Mouse (Mus musculus) liver, postnatal 0 days (tissue): Measurements from ENCODE around the gene Gm340. TPM values are rescaled to one million over a fixed set of nuclear protein-coding genes. Genes with fewer than 3 reads are reported as not detected.

Source experiments
- ATAC-seq: fragments of 200-750 bp; cut with Nextera tagmentation; 2 replicates; pipeline ENCODE4 v1.8.0; 2017; ENCODE audit warnings: mild to moderate bottlenecking, moderate library complexity
- DNase-seq: peaks from one replicate; pipeline ENCODE4 v3.0.0-alpha.2; 2016
- H3K27ac ChIP-seq: fragments of 300-500 bp; sonication (generic); 2 replicates; pipeline ENCODE4 v1.5.1; 2014; ENCODE audit warnings: antibody characterized with exemption, moderate library complexity, mild to moderate bottlenecking, low read depth
- H3K27me3 ChIP-seq: fragments of 300-500 bp; sonication (generic); 2 replicates; pipeline ENCODE4 v1.6.1; 2014; ENCODE audit warnings: low read length, control low read depth, mixed read lengths; ENCODE audit not compliant: insufficient read depth
- H3K36me3 ChIP-seq: fragments of 300-500 bp; sonication (generic); replicated peaks from 2 replicates; pipeline ENCODE4 v1.6.1; 2014; ENCODE audit warnings: mild to moderate bottlenecking, control low read depth, low read length, moderate library complexity, mixed read lengths; ENCODE audit not compliant: insufficient read depth
- H3K4me1 ChIP-seq: fragments of 300-500 bp; sonication (generic); 2 replicates; pipeline ENCODE4 v1.6.1; 2014; ENCODE audit warnings: antibody characterized with exemption, mild to moderate bottlenecking, control low read depth; ENCODE audit not compliant: insufficient read depth
- H3K4me2 ChIP-seq: fragments of 300-500 bp; sonication (generic); 2 replicates; pipeline ENCODE4 v1.6.1; 2014; ENCODE audit warnings: low read depth, mild to moderate bottlenecking, low read length, moderate library complexity, mixed read lengths
- H3K4me3 ChIP-seq: fragments of 300-500 bp; sonication (generic); 2 replicates; pipeline ENCODE4 v1.5.1; 2014; ENCODE audit warnings: low read depth, low read length
- H3K9ac ChIP-seq: fragments of 300-500 bp; sonication (generic); replicated peaks from 2 replicates; pipeline ENCODE4 v1.6.1; 2014; ENCODE audit warnings: mild to moderate bottlenecking, moderate library complexity
- H3K9me3 ChIP-seq: fragments of 300-500 bp; sonication (generic); 2 replicates; pipeline ENCODE4 v1.6.1; 2016; ENCODE audit warnings: mild to moderate bottlenecking, control low read depth, low read length, mixed read lengths
- CTCF ChIP-seq: sonication (generic); IDR thresholded peaks from 2 replicates; pipeline ENCODE4 v1.5.1; 2016; ENCODE audit warnings: antibody characterized with exemption, low read depth
- EP300 ChIP-seq: IDR thresholded peaks from 2 replicates; pipeline ENCODE4 v1.6.1; 2016; ENCODE audit warnings: antibody characterized with exemption, low read depth, mild to moderate bottlenecking
- WGBS: fragments of 180-500 bp; shearing (Covaris S2); extraction: QIAGEN DNeasy Blood & Tissue Kit; methylation state at CpG from one replicate; pipeline ENCODE4 v1.1.7; 2014; ENCODE audit not compliant: insufficient replicate concordance; 5-methylcytosine and 5-hydroxymethylcytosine counted together
- polyA plus RNA-seq: library from polyadenylated mRNA; unstranded; fragments of >200 nt; fragmentation: Nextera tagmentation; extraction: Ambion mirVana; gene quantifications from 2 replicates; pipeline ENCODE4 v1.2.1, GENCODE M21; 2015

The Gm340 gene
- polyA plus RNA-seq, 1 experiment from 2014 or later: 0.86 TPM

GRCm38 (mm10) chr19:41606208-41606987 lies 24.2 kb downstream of the Gm340 start:
- Histone ChIP-seq H3K4me1 (peaks cover 3% of the 10 kb centered on the region; the same call in 1 of the 2 replicates), H3K9me3 (no peaks in the 10 kb centered on the region), H3K4me3 (no peak overlapping the region), H3K27ac (no peak overlapping the region), H3K9ac (0 out of 2 replicates have a peak overlapping the region, but pooled peaks have one; percentile 4), H3K36me3 (no peaks in the 10 kb centered on the region), H3K4me2 (no peak overlapping the region), H3K27me3 (no peaks in the 10 kb centered on the region)
- peak; percentile 71 for DNase-seq
- TF ChIP-seq CTCF (no peak), EP300 (no peak)
- ATAC-seq: peak; percentile 62
- WGBS: 77% methylated on average over 10 of the region's 10 CpGs

- Histone ChIP-seq H3K27me3 (no peaks in the 10 kb centered on the region), H3K9ac (no peak overlapping the region), H3K4me2 (no peak overlapping the region), H3K4me1 (no peaks in the 10 kb centered on the region), H3K27ac (no peak overlapping the region), H3K4me3 (no peak overlapping the region), H3K36me3 (no peaks in the 10 kb centered on the region), H3K9me3 (no peaks in the 10 kb centered on the region)
- TF ChIP-seq EP300 (no peak), CTCF (no peak)
- no peak for ATAC-seq
- no peak for DNase-seq
- 58% methylated on average over 6 of the region's 6 CpGs for WGBS
Measured at GRCm38 (mm10) chr19:41611683-41612082, 29.5 kb downstream of the Gm340 start.

GRCm38 (mm10) chr19:41613325-41614087 lies 31.3 kb downstream of the Gm340 start:
- no peaks in the 10 kb centered on the region for H3K27me3 ChIP-seq
- peak overlapping the region; percentile 4; the same call in 1 of the 2 replicates for H3K27ac ChIP-seq
- DNase-seq: no peak
- H3K4me3 ChIP-seq: no peak overlapping the region
- no peaks in the 10 kb centered on the region for H3K36me3 ChIP-seq
- TF ChIP-seq CTCF: no peak
- no peak for TF ChIP-seq EP300
- H3K4me2 ChIP-seq: no peak overlapping the region
- no peak overlapping the region for H3K9ac ChIP-seq
- no peaks in the 10 kb centered on the region for H3K9me3 ChIP-seq
- no peak for ATAC-seq
- 57% methylated on average over 16 of the region's 16 CpGs for WGBS
- no peaks in the 10 kb centered on the region for H3K4me1 ChIP-seq

GRCm38 (mm10) chr19:41615606-41616224 lies 33.5 kb downstream of the Gm340 start:
- DNase-seq: peak; percentile 60
- no peaks in the 10 kb centered on the region for H3K36me3 ChIP-seq
- H3K9ac ChIP-seq: no peak overlapping the region
- H3K27me3 ChIP-seq: no peaks in the 10 kb centered on the region
- peak; percentile 72 for ATAC-seq
- H3K4me3 ChIP-seq: no peak overlapping the region
- H3K27ac ChIP-seq: peak overlapping the region; percentile 64
- no peaks in the 10 kb centered on the region for H3K4me1 ChIP-seq
- TF ChIP-seq CTCF (0 out of 2 replicates have a peak, but pooled peaks have one; percentile 6), EP300 (no peak)
- WGBS: 55% methylated on average over 11 of the region's 11 CpGs
- H3K4me2 ChIP-seq: no peak overlapping the region
- no peaks in the 10 kb centered on the region for H3K9me3 ChIP-seq

GRCm38 (mm10) chr19:41616274-41616673 lies 34.1 kb downstream of the Gm340 start:
- no peaks in the 10 kb centered on the region for H3K27me3 ChIP-seq
- DNase-seq (no peak), ATAC-seq (no peak)
- TF ChIP-seq EP300: no peak
- TF ChIP-seq CTCF: no peak
- H3K9ac ChIP-seq: no peak overlapping the region
- no peaks in the 10 kb centered on the region for H3K4me1 ChIP-seq
- H3K27ac ChIP-seq: peak overlapping the region; percentile 55; the same call in 1 of the 2 replicates
- no peaks in the 10 kb centered on the region for H3K9me3 ChIP-seq
- 82% methylated on average over 6 of the region's 6 CpGs for WGBS
- H3K36me3 ChIP-seq: no peaks in the 10 kb centered on the region
- H3K4me3 ChIP-seq: no peak overlapping the region
- H3K4me2 ChIP-seq: no peak overlapping the region

GRCm38 (mm10) chr19:41617102-41617501 lies 34.9 kb downstream of the Gm340 start:
- ATAC-seq: no peak
- TF ChIP-seq EP300 (no peak), CTCF (no peak)
- DNase-seq: no peak
- Histone ChIP-seq H3K27ac (0 out of 2 replicates have a peak overlapping the region, but pooled peaks have one; percentile 55), H3K9me3 (no peaks in the 10 kb centered on the region), H3K36me3 (no peaks in the 10 kb centered on the region), H3K4me3 (no peak overlapping the region), H3K4me2 (no peak overlapping the region), H3K4me1 (no peaks in the 10 kb centered on the region), H3K9ac (no peak overlapping the region), H3K27me3 (no peaks in the 10 kb centered on the region)
- WGBS: 88% methylated on average over 13 of the region's 13 CpGs
